Mouse (Mus musculus): ENCODE data around the gene Amh. TPM values are rescaled to one million over a fixed set of nuclear protein-coding genes. Genes with fewer than 3 reads are reported as not detected.
"Not testable (repeated sequence)": the region's sequence is repeated elsewhere in the genome, so short reads cannot be mapped to it uniquely, and the experiment has no call there.

Gene Amh
- polyA plus RNA-seq, 1 experiment from 2014 or later = not detected

- H3K9me3 ChIP-seq = no peaks in the 10 kb centered on the region
- H3K4me2 ChIP-seq (replicated peaks) = no peak overlapping the region
- H3K9ac ChIP-seq = no peak overlapping the region
- H3K4me1 ChIP-seq (replicated peaks) = peaks cover 7% of the 10 kb centered on the region
- H3K36me3 ChIP-seq = no peaks in the 10 kb centered on the region
- no peak overlapping the region for H3K27ac ChIP-seq
- no peak overlapping the region for H3K4me3 ChIP-seq (replicated peaks)
- 67% methylated on average over 7 of the region's 7 CpGs for WGBS
- H3K27me3 ChIP-seq (replicated peaks) = 0 out of 2 replicates have a peak, but pooled peaks cover 6% of the 10 kb centered on the region
- ATAC-seq = no peak
These were observed 9.8 kb downstream of the Amh start for GRCm38 (mm10) chr10:80814800-80815199.

- H3K4me1 ChIP-seq (replicated peaks); H3K27ac ChIP-seq; H3K9ac ChIP-seq; H3K4me2 ChIP-seq (replicated peaks); H3K9me3 ChIP-seq; H3K36me3 ChIP-seq; ATAC-seq; H3K4me3 ChIP-seq (replicated peaks); H3K27me3 ChIP-seq (replicated peaks): not testable (repeated sequence)
- WGBS = 83% methylated on average over 3 of the region's 3 CpGs
These were observed 11.3 kb downstream of the Amh start for GRCm38 (mm10) chr10:80816303-80816702.

GRCm38 (mm10) chr10:80817164-80817563 is 12.1 kb downstream of the Amh start:
- ATAC-seq = no peak
- 58% methylated on average over 2 of the region's 2 CpGs for WGBS

GRCm38 (mm10) chr10:80817955-80818354 is 12.9 kb downstream of the Amh start:
- 84% methylated on average over 7 of the region's 7 CpGs for WGBS
- H3K27me3 ChIP-seq (replicated peaks); ATAC-seq; H3K4me3 ChIP-seq (replicated peaks); H3K36me3 ChIP-seq; H3K4me2 ChIP-seq (replicated peaks); H3K4me1 ChIP-seq (replicated peaks); H3K27ac ChIP-seq; H3K9me3 ChIP-seq; H3K9ac ChIP-seq: not testable (repeated sequence)

More at GRCm38 (mm10) chr10:80817164-80817563, 12.1 kb downstream of the Amh start:
- Histone ChIP-seq H3K4me2 (replicated peaks) (no peak overlapping the region), H3K9ac (no peak overlapping the region), H3K36me3 (no peaks in the 10 kb centered on the region), H3K4me3 (replicated peaks) (no peak overlapping the region), H3K27ac (no peak overlapping the region), H3K9me3 (no peaks in the 10 kb centered on the region), H3K4me1 (replicated peaks) (0 out of 2 replicates have a peak, but pooled peaks cover 3% of the 10 kb centered on the region), H3K27me3 (replicated peaks) (0 out of 2 replicates have a peak, but pooled peaks cover 3% of the 10 kb centered on the region)

- H3K27me3 ChIP-seq (replicated peaks) = no peaks in the 10 kb centered on the region
- 0 out of 2 replicates have a peak, but pooled peaks cover 3% of the 10 kb centered on the region for H3K4me1 ChIP-seq (replicated peaks)
- no peak overlapping the region for H3K9ac ChIP-seq
- H3K9me3 ChIP-seq = no peaks in the 10 kb centered on the region
- peak; percentile 77 for ATAC-seq
- WGBS = 51% methylated on average over 6 of the region's 6 CpGs
- no peak overlapping the region for H3K4me2 ChIP-seq (replicated peaks)
- H3K27ac ChIP-seq = no peak overlapping the region
- H3K4me3 ChIP-seq (replicated peaks) = no peak overlapping the region
- H3K36me3 ChIP-seq = no peaks in the 10 kb centered on the region
These were observed 13.7 kb downstream of the Amh start for GRCm38 (mm10) chr10:80818599-80819281.

- Histone ChIP-seq H3K27me3 (replicated peaks) (no peaks in the 10 kb centered on the region), H3K9ac (no peak overlapping the region), H3K4me3 (replicated peaks) (no peak overlapping the region), H3K36me3 (no peaks in the 10 kb centered on the region), H3K4me2 (replicated peaks) (no peak overlapping the region), H3K9me3 (no peaks in the 10 kb centered on the region), H3K27ac (no peak overlapping the region), H3K4me1 (replicated peaks) (0 out of 2 replicates have a peak, but pooled peaks cover 3% of the 10 kb centered on the region)
- ATAC-seq = no peak
- 36% methylated on average over 3 of the region's 3 CpGs for WGBS
These were observed 14.4 kb downstream of the Amh start for GRCm38 (mm10) chr10:80819406-80819805.

- H3K36me3 ChIP-seq = no peaks in the 10 kb centered on the region
- H3K27ac ChIP-seq = no peak overlapping the region
- H3K9ac ChIP-seq = no peak overlapping the region
- H3K9me3 ChIP-seq = no peaks in the 10 kb centered on the region
- H3K4me1 ChIP-seq (replicated peaks) = 0 out of 2 replicates have a peak, but pooled peaks cover 3% of the 10 kb centered on the region
- H3K27me3 ChIP-seq (replicated peaks) = no peaks in the 10 kb centered on the region
- no peak overlapping the region for H3K4me3 ChIP-seq (replicated peaks)
- 41% methylated on average over 2 of the region's 2 CpGs for WGBS
- ATAC-seq = no peak
- no peak overlapping the region for H3K4me2 ChIP-seq (replicated peaks)
These were observed 16.9 kb downstream of the Amh start for GRCm38 (mm10) chr10:80821991-80822390.

GRCm38 (mm10) chr10:80822528-80822927 is 17.5 kb downstream of the Amh start:
- ATAC-seq = no peak
- Histone ChIP-seq H3K4me2 (replicated peaks) (no peak overlapping the region), H3K9ac (no peak overlapping the region), H3K9me3 (no peaks in the 10 kb centered on the region), H3K36me3 (no peaks in the 10 kb centered on the region), H3K4me1 (replicated peaks) (peaks cover 6% of the 10 kb centered on the region), H3K27me3 (replicated peaks) (no peaks in the 10 kb centered on the region), H3K4me3 (replicated peaks) (no peak overlapping the region), H3K27ac (no peak overlapping the region)
- WGBS = 87% methylated on average over 5 of the region's 5 CpGs

- no peak for ATAC-seq
- Histone ChIP-seq H3K9ac (no peak overlapping the region), H3K27ac (no peak overlapping the region), H3K4me1 (replicated peaks) (peaks cover 14% of the 10 kb centered on the region), H3K36me3 (no peaks in the 10 kb centered on the region), H3K4me3 (replicated peaks) (no peak overlapping the region), H3K27me3 (replicated peaks) (no peaks in the 10 kb centered on the region), H3K9me3 (no peaks in the 10 kb centered on the region), H3K4me2 (replicated peaks) (no peak overlapping the region)
- 90% methylated on average over 1 of the region's 1 CpGs for WGBS
These were observed 18.3 kb downstream of the Amh start for GRCm38 (mm10) chr10:80823316-80823715.

GRCm38 (mm10) chr10:80823847-80824643 is 19.0 kb downstream of the Amh start:
- Histone ChIP-seq H3K9ac (no peak overlapping the region), H3K4me1 (replicated peaks) (peaks cover 17% of the 10 kb centered on the region), H3K36me3 (no peaks in the 10 kb centered on the region), H3K27me3 (replicated peaks) (no peaks in the 10 kb centered on the region), H3K4me2 (replicated peaks) (no peak overlapping the region), H3K27ac (no peak overlapping the region), H3K4me3 (replicated peaks) (no peak overlapping the region), H3K9me3 (no peaks in the 10 kb centered on the region)
- ATAC-seq = no peak
- 66% methylated on average over 8 of the region's 8 CpGs for WGBS

GRCm38 (mm10) chr10:80824827-80825226 is 19.8 kb downstream of the Amh start:
- no peak overlapping the region for H3K27ac ChIP-seq

GRCm38 (mm10) chr10:80826151-80827062 is 21.4 kb downstream of the Amh start, which contains the start of gene Oaz1:
Gene Oaz1, plus strand, starts transcription at chr10:80826656.
- Histone ChIP-seq H3K27me3 (replicated peaks) (no peaks in the 10 kb centered on the region), H3K9me3 (no peaks in the 10 kb centered on the region), H3K4me2 (replicated peaks) (peak within 1 kb of the TSS; percentile 87), H3K4me3 (replicated peaks) (peak within 1 kb of the TSS; percentile 62), H3K9ac (peak within 1 kb of the TSS; percentile 78), H3K4me1 (replicated peaks) (peaks cover 34% of the 10 kb centered on the region), H3K36me3 (peaks cover 10% of the 10 kb centered on the region), H3K27ac (peak within 1 kb of the TSS; percentile 81)
- ATAC-seq = peak; percentile 98
- under 1% methylated on average over 80 of the region's 82 CpGs for WGBS

More at GRCm38 (mm10) chr10:80824827-80825226, 19.8 kb downstream of the Amh start:
- no peak overlapping the region for H3K4me3 ChIP-seq (replicated peaks)
- no peaks in the 10 kb centered on the region for H3K27me3 ChIP-seq (replicated peaks)
- no peak for ATAC-seq
- H3K4me2 ChIP-seq (replicated peaks) = no peak overlapping the region
- H3K36me3 ChIP-seq = peaks cover 8% of the 10 kb centered on the region
- 70% methylated on average over 2 of the region's 2 CpGs for whole genome bisulfite sequencing
- H3K9me3 ChIP-seq = no peaks in the 10 kb centered on the region
- H3K9ac ChIP-seq = no peak overlapping the region
- H3K4me1 ChIP-seq (replicated peaks) = peaks cover 22% of the 10 kb centered on the region

Measured in intestine, embryonic 15.5 days (tissue).